Mouse (Mus musculus) ES-Bruce4 (cell line): ENCODE measurements around the gene Tmem98. TPM values are rescaled to one million over a fixed set of nuclear protein-coding genes. Genes with fewer than 3 reads are reported as not detected.

Experiments
- H3K27ac ChIP-seq: 2 replicates; pipeline ENCODE4 v1.5.1; 2012; ENCODE audit warnings: low read length, inconsistent platforms; ENCODE audit not compliant: insufficient read depth
- H3K27me3 ChIP-seq: 2 replicates; pipeline ENCODE4 v1.6.1; 2012; ENCODE audit warnings: mild to moderate bottlenecking, low read length, inconsistent platforms; ENCODE audit not compliant: control insufficient read depth, poor library complexity, insufficient read depth, severe bottlenecking
- H3K36me3 ChIP-seq: 2 replicates; pipeline ENCODE4 v1.6.1; 2012; ENCODE audit warnings: inconsistent platforms, mild to moderate bottlenecking, low read length, moderate library complexity; ENCODE audit not compliant: control insufficient read depth, poor library complexity, insufficient read depth, severe bottlenecking
- H3K4me1 ChIP-seq: one replicate; pipeline ENCODE4 v1.8.1; 2011; ENCODE audit warnings: low read length; ENCODE audit not compliant: control insufficient read depth, insufficient read depth
- H3K4me3 ChIP-seq: 2 replicates; pipeline ENCODE4 v1.5.1; 2011; ENCODE audit warnings: low read depth, mild to moderate bottlenecking, low read length
- H3K9ac ChIP-seq: 2 replicates; pipeline ENCODE4 v1.6.1; 2012; ENCODE audit warnings: low read depth, mild to moderate bottlenecking, inconsistent platforms; ENCODE audit not compliant: poor library complexity, severe bottlenecking
- H3K9me3 ChIP-seq: replicated peaks from 2 replicates; pipeline ENCODE4 v1.6.1; 2012; ENCODE audit warnings: mild to moderate bottlenecking, low read length, inconsistent platforms; ENCODE audit not compliant: control insufficient read depth, poor library complexity, insufficient read depth, severe bottlenecking
- CTCF ChIP-seq: IDR thresholded peaks from one replicate; pipeline ENCODE4 v1.8.1; 2011; ENCODE audit warnings: low read depth, low read length
- EP300 ChIP-seq: IDR thresholded peaks from 2 replicates; pipeline ENCODE4 v1.6.1; 2011; ENCODE audit warnings: low read depth, low read length; ENCODE audit not compliant: insufficient read depth
- POLR2A ChIP-seq: IDR thresholded peaks from one replicate; pipeline ENCODE4 v1.8.1; 2011; ENCODE audit warnings: low read length; ENCODE audit not compliant: insufficient read depth
- polyA plus RNA-seq: library from polyadenylated mRNA; stranded (reverse); fragments of >200 nt; gene quantifications from 2 replicates; pipeline ENCODE4 v1.2.4, GENCODE M21; 2011; ENCODE audit warnings: low read depth; ENCODE audit not compliant: missing spikeins, insufficient read depth, insufficient read length

Gene Tmem98
- polyA plus RNA-seq, 1 experiment, result 13.1 TPM

DNA sequence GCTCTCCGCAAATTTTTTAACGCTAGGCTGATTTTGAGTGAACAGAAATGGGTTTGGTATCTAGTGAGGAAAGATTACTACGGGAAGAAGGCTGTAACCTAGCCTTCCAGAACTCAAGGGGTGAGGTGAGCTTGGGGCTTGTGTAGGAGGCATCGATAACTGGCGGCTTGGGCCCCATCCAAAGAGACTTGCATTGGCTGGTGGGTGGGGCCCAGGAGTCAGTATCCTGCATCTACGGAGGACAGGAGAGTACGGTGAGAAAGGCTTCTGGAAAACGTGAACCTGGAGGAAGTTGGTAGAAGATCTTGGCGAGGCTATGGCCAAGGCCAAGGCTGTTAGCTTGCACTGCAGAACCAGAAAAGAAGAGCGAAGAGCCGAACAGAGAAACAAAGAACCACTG is 44.5 kb downstream of the Tmem98 start:
- no peaks in the 10 kb centered on the region for H3K4me1 ChIP-seq
- H3K4me3 ChIP-seq, result no peak overlapping the region
- H3K36me3 ChIP-seq, result no peaks in the 10 kb centered on the region
- no peak overlapping the region for H3K9ac ChIP-seq
- H3K27ac ChIP-seq, result no peak overlapping the region
- H3K27me3 ChIP-seq, result no peaks in the 10 kb centered on the region
- no peaks in the 10 kb centered on the region for H3K9me3 ChIP-seq
- TF ChIP-seq CTCF (no peak), EP300 (no peak), POLR2A (no peak)

DNA sequence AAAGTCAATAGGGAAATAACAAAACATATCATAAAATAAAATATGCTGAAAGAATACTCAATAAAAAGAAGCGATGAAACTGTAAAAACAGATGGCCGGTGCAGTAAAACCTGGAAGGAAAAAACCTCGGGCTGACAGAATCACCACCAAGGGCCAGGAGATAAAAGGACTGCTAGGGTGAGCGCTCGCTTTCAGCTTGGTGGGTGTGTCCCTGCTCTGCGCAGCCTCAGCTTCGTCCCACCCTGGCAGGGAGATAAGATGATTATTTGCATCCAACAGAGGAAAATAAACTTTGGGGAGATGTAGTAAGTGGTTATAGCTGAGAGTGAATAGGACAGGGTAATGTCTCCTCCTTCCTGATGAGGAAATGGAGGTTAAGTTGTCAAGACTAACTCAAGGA is 44.9 kb downstream of the Tmem98 start:
- Histone ChIP-seq H3K4me1 (no peaks in the 10 kb centered on the region), H3K9me3 (no peaks in the 10 kb centered on the region), H3K36me3 (no peaks in the 10 kb centered on the region), H3K27ac (no peak overlapping the region), H3K4me3 (no peak overlapping the region), H3K9ac (no peak overlapping the region), H3K27me3 (no peaks in the 10 kb centered on the region)
- TF ChIP-seq EP300 (no peak), CTCF (no peak)

DNA sequence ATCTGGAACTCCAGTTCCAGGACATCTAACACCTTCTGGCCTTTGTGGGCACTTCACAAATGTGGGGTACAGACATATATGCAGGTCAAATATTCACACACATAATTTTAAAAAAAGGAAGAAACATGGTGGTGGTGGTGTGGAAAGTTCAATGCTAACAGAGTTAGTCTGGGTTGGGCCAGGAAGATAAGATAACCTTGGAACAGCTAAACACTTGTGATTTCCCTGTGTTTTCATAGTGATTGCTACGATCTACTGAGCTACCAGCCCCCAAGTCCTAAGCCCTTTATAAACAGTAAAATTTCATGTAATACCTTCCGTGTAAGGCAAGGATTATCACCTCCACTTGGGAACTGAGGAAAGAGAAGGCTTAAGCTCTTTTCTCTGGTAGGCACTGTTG is 46.9 kb downstream of the Tmem98 start:
- H3K9me3 ChIP-seq, result no peaks in the 10 kb centered on the region
- H3K4me1 ChIP-seq, result no peaks in the 10 kb centered on the region
- no peak overlapping the region for H3K27ac ChIP-seq
- no peaks in the 10 kb centered on the region for H3K36me3 ChIP-seq
- H3K9ac ChIP-seq, result no peak overlapping the region
- TF ChIP-seq EP300, result no peak
- TF ChIP-seq CTCF, result no peak
- no peak for TF ChIP-seq POLR2A
- H3K27me3 ChIP-seq, result no peaks in the 10 kb centered on the region
- H3K4me3 ChIP-seq, result no peak overlapping the region

DNA sequence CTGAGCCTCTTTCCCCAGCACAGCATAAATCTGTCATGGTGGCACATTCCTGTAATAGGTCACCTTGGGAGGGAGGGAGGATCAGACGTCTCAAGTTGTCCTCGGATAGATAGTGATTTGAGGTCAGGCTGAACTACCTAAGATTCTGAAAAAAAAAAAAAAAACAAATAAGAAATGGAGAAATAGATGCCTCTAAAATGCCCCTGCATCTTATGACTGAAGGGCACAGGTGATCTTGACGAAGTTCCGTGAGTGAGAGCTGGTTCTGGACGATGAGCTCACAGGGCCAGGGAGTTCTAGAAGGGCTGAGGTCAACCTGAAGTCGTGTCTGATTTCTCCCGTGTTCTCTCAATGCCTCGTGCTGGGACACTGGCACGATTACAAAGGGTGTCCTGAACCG is 48.1 kb downstream of the Tmem98 start, which contains the start of gene Spaca3:
TSS of gene Spaca3 (plus strand) at position 301 of the 400 bp plus-strand sequence.
- Histone ChIP-seq H3K9me3 (no peaks in the 10 kb centered on the region), H3K36me3 (no peaks in the 10 kb centered on the region), H3K4me3 (no peak within 1 kb of the TSS), H3K27me3 (no peaks in the 10 kb centered on the region), H3K9ac (no peak within 1 kb of the TSS), H3K27ac (no peak within 1 kb of the TSS), H3K4me1 (no peaks in the 10 kb centered on the region)
- TF ChIP-seq POLR2A (no peak), CTCF (no peak), EP300 (no peak)

DNA sequence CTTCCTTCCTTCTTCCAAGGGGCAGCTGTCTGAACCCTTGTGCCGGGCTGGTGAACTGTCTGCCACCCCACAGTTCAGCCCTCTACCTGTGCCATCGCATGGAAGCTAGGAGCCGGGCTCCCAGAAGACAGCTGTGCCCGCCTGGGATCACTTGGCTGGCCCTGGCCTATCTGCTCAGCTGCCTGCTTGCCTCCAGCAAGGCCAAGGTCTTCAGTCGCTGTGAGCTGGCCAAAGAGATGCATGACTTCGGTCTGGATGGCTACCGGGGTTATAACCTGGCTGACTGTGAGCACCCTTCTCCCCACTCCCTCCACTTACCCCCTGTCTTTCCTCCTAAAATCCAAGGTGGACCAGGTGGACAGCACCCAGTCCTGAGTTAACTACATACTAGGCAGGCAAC is 53.0 kb downstream of the Tmem98 start:
- Histone ChIP-seq H3K9me3 (no peaks in the 10 kb centered on the region), H3K27ac (no peak overlapping the region), H3K4me3 (no peak overlapping the region), H3K4me1 (no peaks in the 10 kb centered on the region), H3K9ac (no peak overlapping the region), H3K27me3 (no peaks in the 10 kb centered on the region), H3K36me3 (no peaks in the 10 kb centered on the region)
- TF ChIP-seq POLR2A (no peak), CTCF (no peak), EP300 (no peak)

DNA sequence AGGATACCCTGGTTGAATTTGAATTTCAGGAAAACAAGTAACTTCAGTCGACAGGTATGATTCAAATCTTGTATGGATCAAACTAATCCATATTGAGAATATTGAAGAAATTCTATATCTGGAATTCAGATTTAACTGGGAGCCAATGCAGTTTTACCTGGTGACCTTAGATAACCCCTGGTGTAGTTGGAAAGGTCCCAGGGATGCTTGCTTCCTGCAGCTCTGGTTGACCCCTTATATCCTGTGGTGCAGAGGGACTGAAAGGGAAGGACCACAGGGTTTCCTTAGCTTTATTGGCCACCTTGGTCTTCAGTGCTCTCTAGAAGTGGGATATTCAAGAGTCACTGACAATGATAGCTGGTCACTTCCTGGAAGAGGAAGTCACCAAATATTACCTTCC is 58.1 kb downstream of the Tmem98 start:
- Histone ChIP-seq H3K27me3 (no peaks in the 10 kb centered on the region), H3K4me3 (no peak overlapping the region), H3K9me3 (no peaks in the 10 kb centered on the region), H3K27ac (no peak overlapping the region), H3K4me1 (no peaks in the 10 kb centered on the region), H3K36me3 (no peaks in the 10 kb centered on the region), H3K9ac (no peak overlapping the region)
- no peak for TF ChIP-seq CTCF
- no peak for TF ChIP-seq EP300
- no peak for TF ChIP-seq POLR2A

Other genes starting within 250 kb of the Tmem98 start
- gene Myo1d, start 30.1 kb upstream of the Tmem98 start, polyA plus RNA-seq, result 6.2 and 6.6 TPM in 2 replicates
- not detected in 2 replicates for gene Spaca3, start 48.2 kb downstream of the Tmem98 start, polyA plus RNA-seq